Mouse (Mus musculus) lung, postnatal 25 days (tissue): ENCODE measurements at regions not wholly inside any gene's neighbourhood (a gene's known extent, or its start where the extent isn't known, plus 50 kb on each side); places are given as distances from the start of the nearest gene placed in this dataset.

ENCODE experiments used
- DNase-seq: peaks from one replicate; pipeline ENCODE4 v3.0.0; 2022; ENCODE audit warnings: low spot score

DNA sequence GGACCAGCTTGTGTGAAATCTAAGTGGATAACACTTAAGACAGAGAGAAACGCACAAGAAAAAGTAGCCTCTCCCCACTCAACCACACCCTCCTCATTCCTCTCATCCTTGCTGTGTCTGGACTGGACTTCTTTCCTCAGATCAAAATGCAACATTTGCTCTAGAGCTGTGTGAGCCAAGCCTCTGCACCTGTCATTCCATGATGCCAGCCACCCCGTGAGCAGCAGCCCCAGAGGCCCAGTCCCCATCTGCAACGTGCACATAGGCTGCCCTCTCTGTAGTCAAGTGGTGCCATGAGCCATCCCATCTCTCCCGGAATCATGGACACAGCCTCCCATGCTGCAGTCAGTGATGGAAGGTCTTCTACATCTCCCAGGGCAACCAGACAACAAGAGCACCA lies 55.1 kb upstream of the Gpc1 start:
- DNase-seq: no peak

DNA sequence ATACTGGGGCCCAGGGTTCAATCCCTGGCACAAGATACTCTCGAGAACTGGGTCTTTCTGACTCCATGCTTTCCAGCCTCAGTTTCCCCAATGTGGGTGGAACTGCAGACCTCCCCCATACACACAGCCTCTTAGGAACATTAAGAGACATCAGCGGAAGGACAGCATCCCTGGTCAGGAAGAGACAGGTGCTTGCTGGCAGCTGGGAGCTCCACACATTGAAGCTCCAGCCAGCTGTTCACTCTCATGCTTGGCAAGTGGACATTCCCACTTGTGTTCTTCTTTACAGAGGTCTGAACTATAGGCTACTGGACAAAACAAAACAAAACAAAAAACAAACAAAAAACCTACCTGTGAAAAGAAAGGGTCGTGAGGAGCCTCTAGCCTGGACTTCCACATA lies 55.5 kb upstream of the Gpc1 start:
- DNase-seq: no peak

- DNase-seq: no peak
Measured at GRCm38 (mm10) chr1:92774743-92775692, 56.4 kb upstream of the Gpc1 start.

DNA sequence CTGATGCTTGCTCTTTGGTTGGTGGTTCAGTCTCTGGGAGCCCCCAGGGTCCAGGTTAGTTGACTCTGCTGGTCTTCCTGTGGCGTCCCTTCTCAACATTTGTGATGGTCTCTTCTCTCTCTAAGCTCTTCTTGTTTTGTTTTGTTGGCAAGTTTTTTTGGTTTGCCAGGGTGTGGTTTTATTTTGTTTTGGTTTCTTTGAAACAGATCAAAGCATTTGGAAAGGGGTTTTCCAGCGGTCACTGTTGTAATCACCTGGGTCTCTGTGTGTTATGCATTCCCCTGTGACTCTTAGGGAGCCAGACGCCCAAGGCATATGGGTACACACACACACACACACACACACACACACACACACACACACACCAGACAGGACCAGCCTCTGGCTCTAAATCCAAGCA lies 57.4 kb upstream of the Gpc1 start:
- no peak for DNase-seq

DNA sequence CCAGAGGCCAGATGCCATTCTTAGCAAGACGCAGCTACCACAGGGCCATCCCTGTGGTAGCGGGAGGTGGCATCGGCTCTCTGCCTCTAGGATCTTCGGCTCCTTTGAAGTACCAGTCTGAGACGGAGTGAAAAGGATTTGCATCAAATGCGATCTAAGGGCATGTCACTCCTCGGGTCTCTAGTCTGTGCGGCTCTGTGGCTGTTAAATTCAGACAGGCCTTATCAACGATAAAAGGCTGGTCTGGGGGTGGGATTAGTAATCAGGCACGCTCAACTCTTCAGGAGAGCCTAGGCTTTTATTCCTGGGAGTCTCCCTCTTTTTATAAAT lies 58.7 kb upstream of the Gpc1 start:
- DNase-seq: no peak

- no peak for DNase-seq
Measured at GRCm38 (mm10) chr1:92772101-92772783, 59.2 kb upstream of the Gpc1 start.

- DNase-seq: no peak
Measured at GRCm38 (mm10) chr1:92769696-92770095, 61.7 kb upstream of the Gpc1 start.

DNA sequence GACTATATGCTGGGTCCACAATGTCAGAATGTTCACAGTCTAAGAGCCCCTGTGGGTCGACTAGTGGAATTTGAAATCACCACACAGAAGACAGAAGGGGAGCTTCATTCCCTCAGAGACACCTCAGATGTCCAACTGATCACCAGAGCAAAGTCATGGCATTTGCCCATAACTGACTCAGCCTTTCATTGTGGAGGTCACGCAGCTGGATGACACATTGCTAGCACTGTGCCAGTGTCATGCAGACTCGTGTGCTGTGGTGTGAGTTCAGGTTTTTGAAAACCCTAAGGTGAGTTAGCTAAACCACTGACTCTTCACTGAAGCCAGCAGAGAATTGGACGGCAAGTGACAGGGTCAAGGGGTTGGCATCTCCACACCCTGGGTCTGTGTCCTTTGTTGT lies 62.3 kb upstream of the Gpc1 start:
- DNase-seq: no peak

GRCm38 (mm10) chr1:92766496-92766895 lies 64.9 kb upstream of the Gpc1 start:
- DNase-seq: no peak

GRCm38 (mm10) chr1:92754793-92755488 lies 76.5 kb upstream of the Gpc1 start:
- DNase-seq: no peak

DNA sequence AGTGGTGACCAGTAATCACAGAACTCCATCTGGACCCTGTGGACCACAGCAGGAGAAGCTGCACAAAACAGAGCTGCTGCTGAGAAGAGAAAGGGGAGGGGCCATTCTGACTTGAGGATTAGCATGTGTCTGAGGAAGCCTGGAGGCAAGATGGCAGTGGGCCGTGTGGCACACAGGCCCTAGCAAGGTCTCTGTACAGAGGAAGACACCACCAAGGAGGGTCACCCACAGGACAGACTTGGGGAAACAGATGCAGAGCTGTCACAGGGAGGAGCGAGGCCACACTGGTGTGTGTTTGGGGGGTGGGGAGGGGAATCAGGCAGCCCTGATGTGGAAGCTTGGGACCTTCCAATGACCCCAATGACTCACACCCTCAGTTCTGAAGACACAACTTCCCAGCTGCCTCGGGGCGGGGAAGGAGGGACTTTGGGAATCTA lies 79.7 kb upstream of the Gpc1 start:
- DNase-seq: no peak

GRCm38 (mm10) chr1:92749475-92749874 lies 82.0 kb upstream of the Gpc1 start:
- DNase-seq: no peak

- no peak for DNase-seq
Measured at GRCm38 (mm10) chr1:92745284-92745683, 86.2 kb upstream of the Gpc1 start.

DNA sequence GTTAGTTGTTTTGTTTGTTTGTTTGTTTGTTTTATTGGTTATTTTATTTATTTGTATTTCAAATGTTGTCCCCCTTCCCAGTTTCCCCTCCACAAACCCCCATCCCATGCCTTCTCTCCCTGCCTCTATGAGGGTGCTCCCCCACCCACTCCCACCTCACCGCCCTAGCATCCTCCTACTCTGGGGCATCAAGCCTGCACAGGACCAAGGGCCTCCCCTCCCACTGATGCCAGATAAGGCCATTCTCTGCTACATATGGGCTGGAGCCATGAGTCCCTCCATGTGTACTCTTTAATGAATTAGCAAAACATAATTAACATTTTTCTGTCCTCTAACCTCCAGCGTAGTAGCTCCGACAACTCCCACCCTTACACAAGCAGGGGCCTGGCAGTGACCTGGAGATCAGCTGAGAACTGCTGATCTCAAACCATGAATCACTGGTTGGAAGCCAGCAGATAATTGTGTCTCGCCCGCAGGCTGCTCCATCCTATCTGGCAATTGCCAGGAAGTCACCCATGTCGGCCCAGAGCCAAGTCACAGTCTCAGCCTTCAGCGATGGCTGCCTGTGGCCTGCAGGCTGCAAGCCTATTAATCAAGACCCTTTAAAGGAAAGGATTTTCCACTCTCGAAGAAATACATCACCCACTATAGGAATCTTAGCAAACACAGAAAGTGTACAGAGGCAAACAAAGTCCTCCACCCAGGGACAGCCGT lies 86.8 kb upstream of the Gpc1 start:
- no peak for DNase-seq

DNA sequence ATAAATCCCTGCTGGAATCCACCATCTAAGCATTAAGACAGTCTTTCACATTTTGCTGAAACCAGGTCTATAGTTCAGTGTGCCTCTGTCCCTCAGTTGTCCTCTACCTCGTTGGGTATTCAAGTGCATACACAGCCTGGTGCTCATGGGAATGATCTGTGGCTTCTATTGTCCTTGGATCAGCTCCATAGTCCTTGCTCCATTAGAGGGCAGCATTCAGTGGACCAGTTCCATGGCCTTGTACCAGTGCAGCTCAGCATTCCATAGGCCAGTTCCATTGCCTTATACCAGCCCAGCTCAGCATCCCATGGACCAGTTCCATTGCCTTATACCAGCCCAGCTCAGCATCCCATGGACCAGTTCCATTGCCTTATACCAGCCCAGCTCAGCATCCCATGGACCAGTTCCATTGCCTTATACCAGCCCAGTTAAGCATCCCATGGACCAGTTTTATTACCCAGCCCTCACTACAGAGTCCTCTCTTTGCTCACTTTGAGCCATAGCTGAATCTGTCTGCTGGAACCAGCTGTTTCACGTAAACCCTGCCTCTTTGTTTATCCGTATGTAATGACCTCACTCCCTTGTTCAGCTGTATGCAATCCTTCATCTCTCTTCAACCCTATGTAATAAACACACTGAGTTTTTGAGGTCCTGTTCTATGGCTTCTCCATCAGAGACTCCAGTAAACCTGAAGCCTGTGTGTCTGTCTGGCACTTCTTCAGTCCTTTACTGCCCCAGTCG lies 88.4 kb upstream of the Gpc1 start:
- DNase-seq: no peak

DNA sequence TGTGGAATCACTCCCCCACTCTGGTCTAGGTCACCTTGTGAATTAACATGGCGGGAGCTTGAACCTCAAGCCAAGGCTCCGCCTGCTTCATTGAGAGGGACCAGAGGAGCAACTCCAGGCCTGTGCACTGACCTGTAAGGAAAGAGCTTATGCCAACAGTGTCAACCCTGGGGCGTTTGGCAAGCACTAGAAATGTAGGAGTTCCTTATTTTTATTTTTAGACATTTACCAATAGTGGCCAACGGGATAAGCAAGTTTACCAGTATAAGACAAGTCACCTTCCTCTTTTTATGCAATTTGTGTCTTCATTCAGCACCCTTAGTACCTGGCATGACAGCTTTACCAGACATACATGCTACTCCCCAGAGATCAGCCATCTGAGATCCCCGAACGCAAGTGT lies 89.1 kb upstream of the Gpc1 start:
- no peak for DNase-seq

DNA sequence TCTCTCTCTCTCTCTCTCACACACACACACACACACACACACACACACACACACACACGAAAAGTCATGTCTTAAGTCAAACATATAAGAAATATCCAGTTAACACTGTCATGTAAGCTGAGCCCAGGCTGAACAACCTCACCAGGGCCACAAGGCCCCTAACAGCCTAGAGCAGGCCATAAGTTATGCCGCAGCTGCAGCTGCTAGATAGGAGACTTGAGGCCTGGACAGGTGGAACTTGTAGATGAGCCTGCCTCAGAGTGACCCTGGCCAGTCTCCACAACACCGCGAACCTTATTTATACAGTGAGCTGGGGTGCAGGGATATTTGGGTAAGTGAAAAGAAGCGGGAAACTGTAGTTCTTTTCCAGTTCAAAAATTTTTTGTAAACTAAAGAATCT lies 90.4 kb upstream of the Gpc1 start:
- no peak for DNase-seq

DNA sequence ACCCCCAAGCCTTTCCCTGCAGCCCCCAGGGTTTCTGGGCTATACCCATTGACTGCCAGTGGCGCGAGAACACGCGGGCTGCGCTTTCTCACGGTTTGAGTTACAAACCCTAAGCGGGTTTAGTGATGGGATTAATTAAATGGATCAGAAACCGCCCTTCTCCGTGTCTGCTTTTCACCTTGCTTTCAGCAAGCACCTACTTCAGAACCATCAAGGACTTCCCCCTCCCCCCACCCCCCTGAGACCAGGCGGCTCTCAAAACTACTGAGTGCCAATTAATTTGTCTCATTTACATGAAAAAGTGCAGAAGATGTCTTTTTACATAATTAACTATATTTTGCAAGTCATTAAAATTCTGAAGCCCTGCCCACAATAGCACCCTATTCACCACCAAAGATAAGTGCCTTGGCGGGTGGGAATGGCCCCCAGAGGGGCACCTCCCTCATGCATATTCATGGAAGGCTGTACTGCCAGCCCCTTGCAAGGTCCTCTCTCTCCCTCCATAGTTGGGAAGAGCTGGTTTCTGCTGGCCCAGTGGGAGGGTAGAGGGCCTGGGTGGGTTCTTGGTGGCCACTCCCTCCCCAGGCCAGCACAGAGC lies 89.1 kb upstream of the Otos start:
- DNase-seq: no peak

- DNase-seq: no peak
Measured at GRCm38 (mm10) chr1:92736411-92736810, 87.8 kb upstream of the Otos start.

- no peak for DNase-seq
Measured at GRCm38 (mm10) chr1:92733732-92734131, 85.1 kb upstream of the Otos start.
